Mouse (Mus musculus) stomach, embryonic 15.5 days (tissue): ENCODE results near the gene Plk5. TPM values are rescaled to one million over a fixed set of nuclear protein-coding genes. Genes with fewer than 3 reads are reported as not detected.

ENCODE experiments used
- ATAC-seq: fragments of 200-750 bp; cut with Nextera tagmentation; 2 replicates; pipeline ENCODE4 v1.8.0; 2017; ENCODE audit warnings: low read depth, moderate number of reproducible peaks, moderate TSS enrichment; ENCODE audit not compliant: insufficient read depth, low FRiP score
- H3K27ac ChIP-seq: fragments of 300-500 bp; sonication (generic); 2 replicates; pipeline ENCODE4 v1.5.1; 2015; ENCODE audit warnings: mild to moderate bottlenecking, inconsistent platforms
- H3K27me3 ChIP-seq: fragments of 300-500 bp; sonication (generic); replicated peaks from 2 replicates; pipeline ENCODE4 v1.6.1; 2015; ENCODE audit warnings: inconsistent platforms
- H3K36me3 ChIP-seq: fragments of 300-500 bp; sonication (generic); 2 replicates; pipeline ENCODE4 v1.6.1; 2015; ENCODE audit warnings: inconsistent platforms
- H3K4me1 ChIP-seq: fragments of 300-500 bp; sonication (generic); 2 replicates; pipeline ENCODE4 v1.6.1; 2015; ENCODE audit warnings: inconsistent platforms
- H3K4me2 ChIP-seq: fragments of 300-500 bp; sonication (generic); 2 replicates; pipeline ENCODE4 v1.6.1; 2015; ENCODE audit warnings: mild to moderate bottlenecking, inconsistent platforms
- H3K4me3 ChIP-seq: fragments of 300-500 bp; sonication (generic); replicated peaks from 2 replicates; pipeline ENCODE4 v1.5.1; 2015; ENCODE audit warnings: inconsistent platforms
- H3K9ac ChIP-seq: fragments of 300-500 bp; sonication (generic); 2 replicates; pipeline ENCODE4 v1.6.1; 2015; ENCODE audit warnings: inconsistent platforms
- H3K9me3 ChIP-seq: fragments of 300-500 bp; sonication (generic); 2 replicates; pipeline ENCODE4 v1.6.1; 2016; ENCODE audit warnings: inconsistent platforms
- WGBS: fragments of 180-500 bp; shearing (Covaris S2); methylation state at CpG from one replicate; pipeline ENCODE4 v1.1.7; 2015; 5-methylcytosine and 5-hydroxymethylcytosine counted together
- polyA plus RNA-seq: library from polyadenylated mRNA; unstranded; fragments of >200 nt; fragmentation: Nextera tagmentation; extraction: Ambion mirVana; gene quantifications from 2 replicates; pipeline ENCODE4 v1.2.1, GENCODE M21; 2015

Plk5 gene
- polyA plus RNA-seq, 1 experiment from 2014 or later = 0.30 TPM

- peaks cover 32% of the 10 kb centered on the region for H3K4me1 ChIP-seq
- ATAC-seq = no peak
- no peak overlapping the region for H3K9ac ChIP-seq
- H3K27ac ChIP-seq = no peak overlapping the region
- H3K27me3 ChIP-seq = peaks cover 2% of the 10 kb centered on the region; the same call in 1 of the 2 replicates
- peak overlapping the region; percentile 64; the same call in 1 of the 2 replicates for H3K4me3 ChIP-seq
- WGBS = 94% methylated on average over 21 of the region's 21 CpGs
- H3K4me2 ChIP-seq = peak overlapping the region; percentile 97
- H3K9me3 ChIP-seq = no peaks in the 10 kb centered on the region
- no peaks in the 10 kb centered on the region for H3K36me3 ChIP-seq
Measured at GRCm38 (mm10) chr10:80321670-80322581, 34.3 kb upstream of the Plk5 start.

GRCm38 (mm10) chr10:80322811-80323211 lies 33.4 kb upstream of the Plk5 start:
- Histone ChIP-seq H3K27ac (no peak overlapping the region), H3K4me2 (peak overlapping the region; percentile 97), H3K4me1 (peaks cover 30% of the 10 kb centered on the region), H3K4me3 (peak overlapping the region; percentile 64), H3K36me3 (no peaks in the 10 kb centered on the region), H3K9me3 (no peaks in the 10 kb centered on the region), H3K27me3 (no peaks in the 10 kb centered on the region), H3K9ac (peak overlapping the region; percentile 60)
- ATAC-seq = 0 out of 2 replicates have a peak, but pooled peaks have one; percentile 0
- under 1% methylated on average over 28 of the region's 28 CpGs for WGBS

GRCm38 (mm10) chr10:80323261-80324119 lies 32.8 kb upstream of the Plk5 start:
- no peaks in the 10 kb centered on the region for H3K36me3 ChIP-seq
- H3K9ac ChIP-seq = peak overlapping the region; percentile 60; the same call in 1 of the 2 replicates
- H3K4me2 ChIP-seq = peak overlapping the region; percentile 97
- WGBS = under 1% methylated on average over 45 of the region's 46 CpGs
- ATAC-seq = peak; percentile 51
- H3K27ac ChIP-seq = peak overlapping the region; percentile 12; the same call in 1 of the 2 replicates
- no peaks in the 10 kb centered on the region for H3K27me3 ChIP-seq
- peaks cover 30% of the 10 kb centered on the region for H3K4me1 ChIP-seq
- H3K4me3 ChIP-seq = peak overlapping the region; percentile 64
- no peaks in the 10 kb centered on the region for H3K9me3 ChIP-seq

- H3K4me1 ChIP-seq = peaks cover 32% of the 10 kb centered on the region
- no peak overlapping the region for H3K27ac ChIP-seq
- H3K27me3 ChIP-seq = no peaks in the 10 kb centered on the region
- 0 out of 2 replicates have a peak overlapping the region, but pooled peaks have one; percentile 64 for H3K4me3 ChIP-seq
- no peaks in the 10 kb centered on the region for H3K9me3 ChIP-seq
- no peak overlapping the region for H3K9ac ChIP-seq
- peak overlapping the region; percentile 97 for H3K4me2 ChIP-seq
- no peaks in the 10 kb centered on the region for H3K36me3 ChIP-seq
- 72% methylated on average over 17 of the region's 17 CpGs for WGBS
- ATAC-seq = no peak
Measured at GRCm38 (mm10) chr10:80324120-80325037, 31.9 kb upstream of the Plk5 start.

GRCm38 (mm10) chr10:80325045-80325444 lies 31.2 kb upstream of the Plk5 start:
- Histone ChIP-seq H3K4me3 (no peak overlapping the region), H3K4me2 (no peak overlapping the region), H3K9me3 (no peaks in the 10 kb centered on the region), H3K9ac (no peak overlapping the region), H3K27ac (no peak overlapping the region), H3K4me1 (peaks cover 29% of the 10 kb centered on the region), H3K36me3 (no peaks in the 10 kb centered on the region), H3K27me3 (no peaks in the 10 kb centered on the region)
- 77% methylated on average over 21 of the region's 21 CpGs for WGBS
- ATAC-seq = no peak

GRCm38 (mm10) chr10:80329273-80330081 lies 26.8 kb upstream of the Plk5 start, which contains the start of the genes Pcsk4 and Reep6:
Gene Pcsk4, minus strand, starts transcription at chr10:80329498.
Gene Reep6, plus strand, starts transcription at chr10:80329953.
- whole genome bisulfite sequencing = 3% methylated on average over 36 of the region's 36 CpGs
- H3K27ac ChIP-seq = peak within 1 kb of the TSS; percentile 78
- peak; percentile 93 for ATAC-seq

GRCm38 (mm10) chr10:80330084-80330483 lies 26.2 kb upstream of the Plk5 start:
- Histone ChIP-seq H3K36me3 (peaks cover under 1% of the 10 kb centered on the region; the same call in 1 of the 2 replicates), H3K4me1 (peaks cover 33% of the 10 kb centered on the region), H3K4me2 (peak overlapping the region; percentile 97), H3K4me3 (peak overlapping the region; percentile 50), H3K9ac (peak overlapping the region; percentile 43; the same call in 1 of the 2 replicates), H3K27me3 (no peaks in the 10 kb centered on the region), H3K27ac (peak overlapping the region; percentile 57; the same call in 1 of the 2 replicates), H3K9me3 (no peaks in the 10 kb centered on the region)
- no peak for ATAC-seq
- WGBS = 2% methylated on average over 40 of the region's 41 CpGs

More at GRCm38 (mm10) chr10:80329273-80330081, 26.8 kb upstream of the Plk5 start, which contains the start of the genes Pcsk4 and Reep6:
- Histone ChIP-seq H3K9ac (peak within 1 kb of the TSS; percentile 43; the same call in 1 of the 2 replicates), H3K4me2 (peak within 1 kb of the TSS; percentile 97), H3K36me3 (no peaks in the 10 kb centered on the region), H3K27me3 (no peaks in the 10 kb centered on the region), H3K4me1 (peaks cover 37% of the 10 kb centered on the region), H3K9me3 (no peaks in the 10 kb centered on the region), H3K4me3 (peak within 1 kb of the TSS; percentile 50)

GRCm38 (mm10) chr10:80330888-80331287 lies 25.4 kb upstream of the Plk5 start:
- WGBS = 61% methylated on average over 2 of the region's 2 CpGs
- Histone ChIP-seq H3K36me3 (peaks cover 6% of the 10 kb centered on the region; the same call in 1 of the 2 replicates), H3K9ac (no peak overlapping the region), H3K4me2 (peak overlapping the region; percentile 97), H3K4me1 (peaks cover 30% of the 10 kb centered on the region), H3K4me3 (peak overlapping the region; percentile 50), H3K27me3 (no peaks in the 10 kb centered on the region), H3K9me3 (no peaks in the 10 kb centered on the region), H3K27ac (peak overlapping the region; percentile 78)
- ATAC-seq = no peak

GRCm38 (mm10) chr10:80331636-80332524 lies 24.4 kb upstream of the Plk5 start:
- peak; percentile 24; the same call in 1 of the 2 replicates for ATAC-seq
- Histone ChIP-seq H3K4me3 (0 out of 2 replicates have a peak overlapping the region, but pooled peaks have one; percentile 50), H3K9me3 (no peaks in the 10 kb centered on the region), H3K27me3 (no peaks in the 10 kb centered on the region), H3K9ac (no peak overlapping the region), H3K4me2 (peak overlapping the region; percentile 97), H3K36me3 (peaks cover 6% of the 10 kb centered on the region; the same call in 1 of the 2 replicates), H3K4me1 (peaks cover 30% of the 10 kb centered on the region), H3K27ac (peak overlapping the region; percentile 78)
- WGBS = 39% methylated on average over 10 of the region's 10 CpGs
